Mouse (Mus musculus) testis, postnatal 14 days (tissue): ENCODE results near the gene Alkbh4.
"Not testable (repeated sequence)": the region's sequence is repeated elsewhere in the genome, so short reads cannot be mapped to it uniquely, and the experiment has no call there.

Experiments
- DNase-seq: peaks from one replicate; pipeline ENCODE4 v3.0.0; 2021; ENCODE audit warnings: low spot score

The Alkbh4 gene

DNA sequence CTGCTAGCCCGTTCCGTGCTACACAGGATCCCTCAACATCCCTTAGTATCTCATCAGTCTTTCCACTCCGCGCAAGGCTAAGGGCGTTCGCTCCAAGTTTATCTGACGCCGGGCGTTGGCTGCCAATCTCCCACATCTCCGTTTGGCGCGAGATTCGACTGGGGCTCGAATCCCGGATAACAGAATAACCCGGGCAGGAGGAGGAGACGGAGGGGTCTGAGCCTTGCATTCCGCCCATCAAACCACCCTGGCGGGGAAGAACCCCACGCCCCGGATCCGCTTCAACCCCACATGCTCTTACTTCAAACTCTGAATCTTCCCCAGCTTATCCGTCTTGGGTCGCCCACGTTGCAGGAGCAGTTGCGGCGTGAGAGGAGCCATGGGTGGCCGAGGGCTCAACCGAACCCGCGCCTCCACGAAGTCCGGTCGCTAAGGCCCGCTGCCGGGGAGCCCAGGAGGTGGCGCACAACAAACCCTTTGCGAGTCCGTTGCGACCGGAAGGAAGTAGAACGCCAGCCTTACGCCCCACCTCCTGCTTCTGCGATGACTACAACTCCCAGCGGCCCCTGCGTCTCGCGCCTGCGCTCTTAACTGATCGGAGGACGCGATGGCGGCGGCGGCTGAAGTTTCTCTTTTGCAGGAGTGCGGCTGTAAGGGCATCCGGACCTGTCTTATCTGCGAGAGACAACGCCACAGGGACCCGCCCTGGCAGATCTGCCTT lies at the start of gene Alkbh4, which contains the start of gene Lrwd1:
Alkbh4 (plus strand) TSS at position 576 of the 721 bp plus-strand sequence.
Lrwd1 (minus strand) TSS at position 504 of the 721 bp plus-strand sequence.
- peak; percentile 95 for DNase-seq

GRCm38 (mm10) chr5:136086290-136086689 lies 49.7 kb upstream of the Alkbh4 start:
- no peak for DNase-seq

GRCm38 (mm10) chr5:136088821-136089575 lies 46.9 kb upstream of the Alkbh4 start:
- DNase-seq = no peak

- no peak for DNase-seq
Observed at GRCm38 (mm10) chr5:136091927-136092326, 44.0 kb upstream of the Alkbh4 start.

GRCm38 (mm10) chr5:136094249-136095010 lies 41.5 kb upstream of the Alkbh4 start:
- no peak for DNase-seq

GRCm38 (mm10) chr5:136095089-136095488 lies 40.9 kb upstream of the Alkbh4 start:
- no peak for DNase-seq

GRCm38 (mm10) chr5:136098536-136098935 lies 37.4 kb upstream of the Alkbh4 start:
- DNase-seq = no peak

DNA sequence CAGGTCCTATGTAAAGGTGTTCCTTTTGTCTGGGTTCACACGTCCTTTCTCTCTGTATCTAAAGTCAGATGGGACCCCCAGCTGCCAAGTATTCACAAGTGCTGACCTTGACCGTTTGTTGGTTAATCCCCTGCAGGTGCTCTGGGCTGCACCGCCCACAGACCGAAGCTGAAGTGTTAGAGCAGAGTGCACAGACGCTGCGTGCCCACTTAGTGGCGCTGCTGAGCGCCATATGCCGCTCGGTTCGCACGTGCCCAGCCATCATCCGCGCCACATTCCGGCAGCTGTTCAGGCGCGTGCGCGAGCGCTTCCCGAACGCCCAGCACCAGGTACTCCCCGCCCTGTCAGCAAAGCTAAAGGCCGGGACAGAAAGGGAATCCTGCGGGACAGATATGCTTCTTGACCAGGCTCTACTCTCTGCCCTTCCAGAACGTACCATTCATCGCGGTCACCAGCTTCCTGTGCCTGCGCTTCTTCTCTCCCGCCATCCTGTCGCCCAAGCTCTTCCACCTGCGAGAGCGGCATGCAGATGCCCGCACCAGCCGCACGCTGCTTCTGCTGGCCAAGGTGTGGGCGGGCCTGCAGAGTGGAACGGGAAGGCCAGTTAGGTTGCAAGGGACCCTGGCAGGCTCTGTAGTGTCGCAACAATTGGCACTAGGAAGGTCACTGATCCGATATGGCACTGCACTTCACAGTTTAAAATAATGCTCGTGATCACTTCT lies 33.7 kb upstream of the Alkbh4 start:
- peak; percentile 78 for DNase-seq

DNA sequence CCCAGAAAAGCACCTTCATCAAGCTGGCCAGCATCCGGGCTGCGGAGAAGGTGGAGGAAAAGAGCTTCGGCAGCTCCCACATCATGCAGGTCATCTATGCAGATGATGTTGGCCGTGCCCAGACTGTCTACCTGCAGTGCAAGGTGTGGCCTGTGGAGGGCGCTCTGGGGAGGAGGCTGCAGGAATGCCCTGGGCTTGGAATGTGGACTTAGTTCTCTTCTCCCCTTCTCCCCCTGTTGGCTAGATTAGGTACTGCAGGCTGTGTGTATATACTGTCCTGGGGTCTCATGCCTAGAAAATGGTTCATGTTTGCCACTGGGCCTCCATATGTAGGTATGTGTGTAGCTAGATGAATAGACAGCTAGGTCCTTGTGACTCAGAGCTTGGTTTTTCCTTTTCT lies 31.4 kb upstream of the Alkbh4 start:
- DNase-seq = peak; percentile 89

- DNase-seq = no peak
Observed at GRCm38 (mm10) chr5:136108486-136108885, 27.5 kb upstream of the Alkbh4 start.

GRCm38 (mm10) chr5:136109042-136109441 lies 26.9 kb upstream of the Alkbh4 start:
- no peak for DNase-seq

DNA sequence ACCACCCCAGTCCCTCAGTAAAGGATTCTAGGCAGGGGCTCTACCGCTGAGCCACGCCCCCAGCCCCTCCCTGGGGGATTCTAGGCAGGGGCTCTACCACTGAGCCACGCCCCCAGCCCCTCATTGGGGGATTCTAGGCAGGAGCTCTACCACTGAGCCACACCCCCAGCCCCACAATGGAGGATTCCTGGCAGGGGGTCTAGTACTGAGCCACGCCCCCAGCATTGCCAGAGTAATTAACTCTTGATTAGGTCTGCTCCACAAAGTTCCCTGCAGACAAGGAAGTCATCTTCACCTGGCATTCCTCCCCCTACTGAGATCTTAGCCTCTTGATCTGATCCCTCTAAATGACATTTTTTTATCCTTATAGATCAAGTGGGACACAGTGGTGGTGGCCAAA lies 22.4 kb upstream of the Alkbh4 start:
- DNase-seq = not testable (repeated sequence)

GRCm38 (mm10) chr5:136115891-136116783 lies 19.8 kb upstream of the Alkbh4 start, which contains the start of gene Polr2j:
Gene Polr2j, plus strand, starts transcription at chr5:136116631.
- DNase-seq = peak; percentile 96

- DNase-seq = no peak
Observed at GRCm38 (mm10) chr5:136116784-136117112, 19.2 kb upstream of the Alkbh4 start.

DNA sequence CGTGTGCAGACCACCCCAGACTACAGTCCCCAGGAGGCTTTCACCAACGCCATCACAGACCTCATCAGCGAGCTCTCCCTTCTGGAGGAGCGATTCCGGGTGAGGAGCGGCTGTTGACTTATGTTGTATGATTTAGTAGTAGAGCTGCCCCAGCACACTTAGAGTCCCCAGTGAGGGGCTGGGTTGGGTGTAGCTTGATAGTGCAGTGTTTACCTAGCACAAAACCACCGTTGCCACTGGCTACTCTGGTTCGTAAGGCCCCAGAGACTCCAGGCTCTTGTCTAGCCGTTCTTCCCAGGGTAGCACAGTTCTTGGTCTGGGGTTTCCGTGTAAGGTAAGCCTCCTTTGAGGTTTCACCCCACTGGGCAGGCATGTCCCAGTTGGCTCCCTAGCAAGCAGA lies 13.8 kb upstream of the Alkbh4 start:
- DNase-seq = no peak

DNA sequence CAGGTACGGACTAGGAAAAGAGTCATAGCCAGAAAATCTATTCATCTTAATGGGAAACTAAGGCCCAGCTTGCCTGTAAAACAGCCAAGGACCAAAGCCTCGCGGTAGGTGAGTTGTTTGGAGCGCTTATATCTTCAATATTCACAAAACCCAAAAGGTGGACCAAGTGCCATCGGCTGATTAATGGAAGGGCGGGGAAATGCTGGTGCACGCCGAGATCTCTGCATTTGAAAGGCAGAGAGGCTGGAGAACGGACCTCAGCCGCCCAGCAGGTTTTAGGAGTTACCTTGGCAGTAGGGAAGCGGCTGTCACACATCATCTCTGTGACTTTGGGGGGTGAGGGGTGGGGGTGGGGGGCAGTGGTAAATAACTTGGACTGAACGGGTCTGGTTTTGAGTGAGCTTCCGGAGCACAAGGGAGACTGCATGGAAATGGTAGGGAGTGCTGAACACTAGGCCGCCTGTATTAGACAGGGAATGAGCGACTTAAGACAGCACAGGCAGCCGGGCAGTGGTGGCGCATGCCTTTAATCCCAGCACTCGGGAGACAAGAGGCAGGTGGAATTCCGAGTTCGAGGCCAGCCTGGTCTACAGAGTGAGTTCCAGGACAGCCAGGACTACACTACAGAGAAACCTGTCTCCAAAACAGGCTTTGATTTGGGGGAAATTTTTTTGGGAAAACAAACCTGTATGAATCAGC lies 495 bp downstream of the Alkbh4 start:
- no peak for DNase-seq

DNA sequence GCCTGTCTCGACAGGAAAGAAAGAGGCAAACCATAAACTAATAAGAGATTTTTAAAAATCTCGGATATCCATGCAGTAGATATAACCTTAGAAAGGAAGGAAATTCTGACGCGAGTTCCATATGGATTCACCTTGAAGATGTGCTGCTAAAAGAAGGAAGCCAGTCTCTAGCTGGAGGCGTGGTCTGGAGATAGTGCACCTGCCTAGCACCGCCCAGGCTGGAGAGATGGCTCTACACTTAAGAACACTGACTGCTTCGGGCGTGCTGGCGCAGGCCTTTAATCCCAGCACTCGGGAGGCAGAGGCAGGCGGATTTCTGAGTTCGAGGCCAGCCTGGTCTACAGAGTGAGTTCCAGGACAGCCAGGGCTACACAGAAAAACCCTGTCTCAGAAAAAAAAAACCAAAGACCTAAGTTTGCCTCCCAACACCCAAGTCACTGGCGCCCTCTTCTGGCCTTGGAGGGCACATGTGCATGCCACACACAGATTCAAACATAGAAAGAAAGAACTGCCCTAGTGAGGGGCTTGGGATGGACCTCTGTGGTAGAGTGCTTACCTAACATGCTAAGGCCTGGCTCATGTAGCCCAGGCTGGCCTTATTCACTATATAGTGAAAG lies 1.8 kb downstream of the Alkbh4 start:
- DNase-seq = no peak

GRCm38 (mm10) chr5:136139393-136139792 lies 3.4 kb downstream of the Alkbh4 start:
- DNase-seq = no peak

DNA sequence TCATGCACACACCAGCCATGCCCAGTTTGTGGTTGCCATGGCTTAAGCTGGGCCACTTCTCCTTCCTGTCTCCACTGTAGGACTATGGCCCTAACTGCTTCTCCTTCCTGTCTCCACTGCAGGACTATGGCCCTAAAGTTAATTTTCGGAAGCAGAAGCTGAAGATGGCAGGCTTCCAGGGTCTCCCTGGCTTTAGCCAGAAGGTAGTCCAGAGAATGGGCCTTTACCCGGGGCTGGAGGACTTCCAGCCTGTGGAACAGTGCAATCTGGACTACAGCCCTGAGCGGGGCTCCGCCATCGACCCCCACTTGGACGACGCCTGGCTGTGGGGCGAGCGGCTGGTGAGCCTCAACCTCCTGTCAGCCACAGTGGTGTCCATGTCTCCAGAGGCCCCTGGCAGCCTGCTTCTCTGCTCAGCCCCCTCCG lies 4.1 kb downstream of the Alkbh4 start:
- DNase-seq = no peak

- no peak for DNase-seq
Observed at GRCm38 (mm10) chr5:136142746-136143145, 6.8 kb downstream of the Alkbh4 start.
